Mouse (Mus musculus) kidney, postnatal 36 days (tissue): ENCODE measurements around the gene Fuca1.

Experiments used
- DNase-seq, 2 experiments: peaks; one replicate each; pipeline ENCODE4 v3.0.0; 2021 to 2022; ENCODE audit warnings: mixed read lengths in 2 of 2

Fuca1 gene

DNA sequence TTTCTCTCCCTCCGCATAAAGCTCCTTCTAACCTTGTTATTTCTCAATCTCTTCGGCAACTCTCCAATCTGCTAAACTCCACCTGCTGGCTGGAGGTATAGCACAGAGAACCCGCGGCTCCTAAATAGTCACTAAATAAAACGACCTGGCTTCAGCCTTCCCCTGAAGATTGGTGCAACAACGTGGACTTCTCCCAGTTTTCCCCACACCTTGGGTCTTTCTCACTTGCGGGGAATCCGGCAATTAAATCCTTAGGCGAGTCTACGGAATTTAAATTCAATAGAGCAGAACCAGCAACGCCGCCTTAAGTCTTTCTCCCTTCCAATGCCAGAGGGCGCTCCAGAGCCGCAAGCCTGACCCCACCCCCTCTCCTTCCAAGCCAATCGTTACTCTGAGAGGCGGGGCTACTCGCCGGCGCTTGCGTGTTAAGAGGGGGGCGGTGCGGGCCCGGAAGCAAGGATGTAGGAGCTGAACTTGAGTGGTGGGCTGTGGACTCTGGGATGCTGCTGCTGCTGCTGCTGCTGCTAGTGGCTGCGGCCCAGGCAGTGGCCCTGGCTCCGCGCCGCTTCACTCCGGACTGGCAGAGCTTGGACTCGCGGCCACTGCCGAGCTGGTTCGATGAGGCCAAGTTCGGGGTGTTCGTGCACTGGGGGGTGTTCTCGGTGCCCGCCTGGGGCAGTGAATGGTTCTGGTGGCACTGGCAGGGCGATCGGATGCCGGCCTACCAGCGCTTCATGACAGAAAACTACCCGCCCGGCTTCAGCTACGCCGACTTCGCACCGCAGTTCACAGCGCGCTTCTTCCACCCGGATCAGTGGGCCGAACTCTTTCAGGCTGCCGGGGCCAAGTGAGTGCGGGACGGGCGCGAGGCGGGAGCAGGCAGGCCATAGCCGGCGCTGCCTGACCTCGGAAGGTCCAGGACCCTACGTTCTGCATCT is at the start of gene Fuca1:
Fuca1 (plus strand) TSS at position 432 of the 938 bp plus-strand sequence.
- peak; percentile 97 to 98 for DNase-seq

DNA sequence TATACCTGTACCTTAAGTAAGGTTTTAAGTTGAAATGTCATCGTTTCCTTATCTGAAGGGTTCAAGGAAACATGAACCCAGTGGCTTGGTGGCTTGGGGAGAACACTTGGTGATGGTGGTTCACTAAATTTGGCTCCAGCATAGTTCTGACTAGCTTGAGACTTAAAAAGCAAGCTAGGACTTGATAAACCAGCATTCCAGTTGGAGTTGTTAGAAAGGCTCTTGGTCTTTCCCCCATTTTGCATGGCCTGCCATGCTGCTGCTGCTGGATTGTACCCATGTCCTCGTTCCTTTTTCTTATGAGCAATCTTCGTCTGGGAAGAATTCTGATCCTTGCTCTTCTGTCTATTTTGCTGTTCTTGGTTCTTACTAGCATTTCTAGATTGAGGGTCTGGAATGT is 48.5 kb upstream of the Fuca1 start:
- no peak for DNase-seq

DNA sequence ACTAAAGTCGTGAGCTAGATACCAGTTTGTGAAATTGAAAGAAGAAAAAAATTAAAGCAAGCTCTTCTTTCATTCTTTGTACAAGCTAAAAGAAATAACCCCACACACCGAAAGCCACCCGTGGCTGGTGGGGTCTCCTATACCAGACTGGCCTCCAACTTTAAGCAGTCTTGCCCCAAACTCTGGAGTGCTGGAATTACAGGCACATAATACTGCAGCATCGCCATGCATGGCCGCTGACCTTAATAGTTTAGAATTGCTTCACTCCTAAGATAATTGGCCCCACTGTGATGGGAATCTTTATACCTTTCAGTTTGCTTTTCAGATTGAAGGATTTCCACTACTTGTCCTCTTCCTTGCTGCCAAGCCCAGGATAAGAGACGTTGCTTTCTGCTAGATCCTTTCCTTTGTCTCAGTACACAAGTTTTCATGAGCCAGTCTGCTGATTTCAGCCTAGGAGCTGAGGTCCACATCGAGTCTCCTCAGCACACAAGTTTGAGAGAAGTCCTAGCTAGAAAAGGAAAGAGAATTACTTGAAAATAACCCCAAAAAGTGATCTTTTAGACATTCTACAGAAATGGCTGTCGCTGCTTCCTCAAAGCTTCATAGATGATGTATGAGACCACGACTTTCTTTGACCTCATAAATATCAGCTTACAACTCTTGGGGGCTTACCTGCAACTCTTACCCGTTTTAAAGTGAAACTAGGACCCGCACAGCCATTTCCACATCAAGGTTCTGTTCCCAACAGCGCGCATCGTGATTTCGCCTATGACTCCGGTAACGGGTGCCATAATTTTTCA is 47.7 kb upstream of the Fuca1 start:
- DNase-seq = peak in 1 of 2 experiments; percentile 20

DNA sequence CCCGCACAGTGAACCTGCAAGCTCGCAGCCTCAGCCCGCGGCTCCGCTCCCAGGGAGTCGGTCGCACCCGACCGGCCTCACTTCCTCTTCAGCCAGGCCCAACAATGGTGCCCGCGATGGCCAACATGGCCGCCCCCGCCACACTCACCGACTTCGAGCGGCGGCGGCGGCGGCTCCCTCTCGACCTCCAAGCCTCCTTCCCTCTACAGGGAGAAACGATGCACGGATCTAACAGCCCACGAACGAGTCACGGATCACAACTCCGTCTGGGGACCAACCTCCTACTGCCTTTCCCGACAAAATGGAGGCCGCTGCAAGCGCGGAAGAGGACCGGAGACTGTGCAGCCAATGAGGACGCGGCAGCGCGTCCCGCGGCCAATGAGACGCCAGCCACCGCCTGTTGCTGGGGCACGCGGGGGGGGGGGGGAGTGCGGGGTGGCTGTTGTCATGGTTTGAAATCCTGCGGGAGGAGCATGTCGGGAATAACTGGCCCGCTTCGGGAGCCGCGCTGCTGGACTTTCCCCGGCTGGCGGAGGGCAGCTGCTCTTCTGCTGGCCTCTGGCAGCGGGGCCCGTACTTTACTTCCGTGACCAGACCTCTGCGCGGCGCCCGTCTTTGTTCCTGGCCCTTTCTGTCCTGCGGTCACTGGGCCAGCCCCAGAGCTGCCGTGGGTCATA is 46.9 kb upstream of the Fuca1 start, which contains the start of gene Pnrc2:
Pnrc2 (minus strand) TSS at position 325 of the 677 bp plus-strand sequence.
- peak; percentile 92 to 94 for DNase-seq

DNA sequence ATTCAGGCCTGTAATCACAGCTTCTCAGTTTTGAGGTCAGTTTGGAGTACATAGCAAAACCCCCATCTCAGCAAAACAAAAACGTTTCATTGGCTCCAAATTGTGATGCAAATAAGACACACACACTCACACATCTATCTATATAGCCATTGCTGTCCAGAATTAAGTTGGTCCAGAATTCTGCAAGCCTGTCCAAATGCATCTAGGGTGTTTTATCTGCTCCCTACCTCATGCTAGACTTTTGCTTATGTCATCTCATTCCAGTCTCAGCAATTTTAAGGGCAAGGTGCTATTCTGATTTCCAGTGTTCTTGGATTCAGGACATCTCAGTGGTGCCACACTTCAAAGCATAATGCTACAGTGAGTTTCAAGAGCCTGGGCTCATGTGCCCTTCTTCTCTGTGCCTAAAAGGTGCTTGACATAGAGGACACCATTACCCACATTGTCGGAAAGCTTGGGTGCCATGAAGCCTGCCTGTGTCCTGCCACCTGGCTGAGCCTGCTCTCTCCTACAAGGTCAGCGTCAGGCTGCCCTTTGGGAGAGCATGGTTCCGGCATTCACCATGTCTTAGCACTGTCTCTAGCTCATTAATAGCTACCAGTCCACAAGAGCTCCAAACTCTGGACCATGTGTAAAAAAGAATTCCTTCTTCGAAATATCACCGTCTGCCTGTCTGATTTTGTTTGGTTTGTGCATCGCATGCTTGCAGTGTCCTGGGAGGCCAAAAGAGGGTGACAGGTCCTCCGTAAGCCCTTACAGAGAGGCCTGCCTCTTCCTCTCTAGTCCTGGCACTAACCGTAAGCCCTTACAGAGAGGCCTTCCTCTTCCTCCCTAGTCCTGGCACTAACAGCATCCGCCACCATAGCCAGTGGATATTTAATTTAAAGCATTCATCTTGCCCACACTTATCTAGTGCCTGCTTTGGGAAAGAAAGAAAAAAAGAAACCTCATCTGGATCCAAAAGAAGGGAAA is 45.7 kb upstream of the Fuca1 start:
- no peak for DNase-seq

DNA sequence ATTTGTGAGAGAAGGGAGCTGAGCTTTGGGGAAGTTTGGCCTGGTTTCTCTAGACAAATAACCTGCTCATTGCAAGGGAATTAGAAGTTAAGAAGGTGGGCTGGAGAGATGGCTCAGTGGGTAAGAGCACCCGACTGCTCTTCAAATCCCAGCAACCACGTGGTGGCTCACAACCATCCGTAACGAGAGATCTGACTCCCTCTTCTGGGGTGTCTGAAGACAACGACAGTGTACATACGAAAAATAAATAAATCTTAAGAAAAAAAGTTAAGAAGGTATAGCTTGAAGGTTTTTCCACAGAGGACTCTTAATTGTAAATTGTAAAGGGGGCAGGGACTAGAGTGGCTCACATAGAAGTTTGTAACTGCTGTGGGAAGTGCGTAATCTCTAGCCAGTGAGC is 45.0 kb upstream of the Fuca1 start:
- no peak for DNase-seq

DNA sequence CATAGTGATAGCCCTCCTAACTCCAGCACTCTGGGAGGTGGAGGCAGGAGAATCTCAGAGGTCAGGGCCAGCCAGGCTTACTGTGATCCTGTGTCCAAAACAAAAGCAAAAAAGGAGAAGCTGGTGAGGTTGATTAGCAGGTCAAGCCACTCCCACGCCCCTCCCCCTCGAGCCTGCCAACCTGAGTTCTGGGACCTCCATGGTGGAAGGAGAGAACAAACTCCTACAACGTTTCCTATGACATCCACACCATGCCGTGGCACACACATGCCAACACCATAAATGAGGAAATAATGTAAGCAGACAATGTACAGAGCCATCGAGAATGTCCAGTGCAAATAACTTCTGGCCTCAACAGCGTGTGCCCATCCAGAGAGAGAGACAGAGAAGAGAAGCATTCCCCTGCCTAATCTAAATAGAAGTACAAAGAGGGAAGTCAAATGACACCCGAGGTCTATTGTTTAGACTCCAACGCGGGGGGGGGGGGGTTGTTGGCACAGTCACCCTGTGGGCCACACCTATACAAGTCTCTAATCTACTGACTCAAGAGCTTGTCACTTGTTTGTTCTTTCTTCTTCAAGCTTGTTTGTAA is 44.4 kb upstream of the Fuca1 start:
- DNase-seq = peak; percentile 62 to 79

DNA sequence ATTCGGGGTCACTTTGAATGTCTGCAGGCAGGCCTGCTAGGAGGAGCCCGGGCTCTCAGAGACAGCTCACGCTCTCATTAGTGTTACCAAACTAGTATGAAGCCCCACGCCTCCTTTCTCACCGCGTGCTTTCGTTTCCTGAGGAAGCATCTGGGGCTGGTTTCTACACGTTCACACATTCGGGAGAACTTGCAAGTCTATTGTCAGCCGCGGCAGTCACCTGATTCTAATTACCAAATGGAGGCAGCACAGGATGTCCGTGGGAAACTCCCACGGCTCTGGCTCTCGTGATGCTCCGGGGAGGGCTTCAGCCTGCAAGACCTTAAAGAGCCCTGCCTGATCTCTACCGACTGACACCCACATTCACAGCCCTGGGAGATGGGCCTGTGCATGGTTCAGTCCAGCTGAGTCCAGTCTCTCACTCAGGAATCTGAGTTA is 43.9 kb upstream of the Fuca1 start:
- peak; percentile 80 to 87 for DNase-seq

DNA sequence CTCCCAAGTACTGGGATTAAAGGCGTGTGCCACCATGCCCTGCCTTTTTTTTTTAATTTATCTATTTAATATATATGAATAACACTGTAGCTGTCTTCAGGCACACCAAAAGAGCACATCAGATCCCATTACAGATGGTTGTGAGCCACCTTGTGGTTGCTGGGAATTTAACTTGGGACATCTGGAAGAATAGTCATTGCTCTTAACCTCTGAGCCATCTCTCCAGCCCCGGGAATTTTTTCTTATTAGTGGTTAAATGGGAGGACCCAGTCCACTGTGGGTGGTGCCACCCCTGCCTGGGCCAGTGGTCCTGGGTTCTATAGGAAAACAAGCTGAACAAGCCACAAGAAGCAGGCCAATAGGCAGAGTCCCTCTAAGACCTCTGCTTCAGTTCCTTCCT is 42.8 kb upstream of the Fuca1 start:
- DNase-seq = peak; percentile 62 to 74

DNA sequence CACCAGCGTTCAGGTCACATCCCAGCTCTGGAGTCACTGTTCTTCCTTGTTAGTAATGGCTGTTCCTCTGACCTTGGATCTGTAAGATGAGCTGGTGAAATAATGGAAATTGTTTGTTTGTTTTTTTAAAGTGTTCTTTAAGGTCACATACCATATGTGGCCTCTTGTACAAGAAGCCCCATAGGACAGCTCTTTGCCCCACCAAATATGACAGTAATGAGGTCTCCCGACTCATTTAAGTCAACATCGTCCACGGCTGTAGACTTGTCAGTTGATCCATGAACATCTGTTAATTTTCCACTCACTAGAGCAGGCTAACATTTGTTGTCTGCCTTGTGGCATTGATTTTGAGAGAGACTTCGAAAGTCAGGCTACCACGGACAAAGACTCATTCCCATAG is 41.5 kb upstream of the Fuca1 start:
- DNase-seq = no peak

DNA sequence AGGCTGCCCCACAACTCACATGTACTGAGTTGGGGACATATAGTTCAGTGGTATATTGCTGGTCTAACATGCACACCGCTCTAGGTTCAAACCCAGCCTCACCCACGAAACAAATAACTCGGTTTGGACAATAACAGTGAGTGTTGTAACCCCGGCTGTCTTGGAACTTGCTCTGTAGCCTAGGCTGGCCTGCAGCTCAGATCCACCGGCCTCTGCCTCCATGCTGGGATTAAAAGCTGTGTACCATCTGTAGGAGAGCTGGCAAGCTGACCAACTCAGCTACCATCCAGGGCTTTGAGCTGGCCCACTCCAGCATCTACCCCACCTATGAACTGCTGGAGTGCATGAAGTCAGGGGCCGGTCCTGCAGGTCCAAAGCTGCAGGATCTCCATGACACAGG is 40.5 kb upstream of the Fuca1 start:
- DNase-seq = no peak

DNA sequence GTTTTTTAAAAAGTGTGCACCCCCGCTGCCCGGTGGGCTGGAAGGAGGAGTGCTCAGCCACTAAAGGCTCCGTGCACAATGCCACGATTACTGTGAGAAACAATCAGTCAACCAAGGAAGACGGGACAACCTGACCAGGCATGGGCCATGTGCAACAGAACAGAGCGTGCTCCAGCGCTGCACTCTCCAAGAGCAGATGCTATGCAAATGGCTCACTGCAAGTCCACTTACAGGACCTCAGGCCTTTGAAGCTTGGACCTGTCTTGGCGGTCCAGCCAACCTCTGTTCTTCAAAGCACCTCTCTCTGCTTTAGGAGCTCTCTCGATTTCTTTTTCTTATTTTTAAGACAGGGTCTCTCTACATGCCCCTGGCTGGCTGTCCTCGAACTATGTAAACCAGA is 40.0 kb upstream of the Fuca1 start:
- DNase-seq = peak in 1 of 2 experiments; percentile 60

DNA sequence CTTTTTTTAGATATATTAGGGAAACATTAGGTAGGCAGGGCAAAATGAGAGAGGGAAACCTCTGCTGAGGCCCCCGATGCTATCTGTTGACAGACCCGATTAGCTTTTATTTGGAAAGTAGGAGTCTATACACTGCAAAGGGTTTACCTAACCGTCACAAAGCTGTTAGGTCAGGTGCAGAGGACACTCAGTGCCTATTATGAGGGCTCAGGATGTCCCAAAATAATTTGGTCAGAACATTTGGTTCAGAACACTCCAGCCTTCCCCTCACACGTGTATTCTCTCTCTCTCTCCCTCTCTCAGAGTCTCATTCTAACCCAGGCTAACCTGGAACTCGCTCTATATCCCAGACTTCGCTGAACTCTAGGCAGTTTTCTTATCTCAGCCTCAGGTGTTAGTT is 38.5 kb upstream of the Fuca1 start:
- DNase-seq = no peak

DNA sequence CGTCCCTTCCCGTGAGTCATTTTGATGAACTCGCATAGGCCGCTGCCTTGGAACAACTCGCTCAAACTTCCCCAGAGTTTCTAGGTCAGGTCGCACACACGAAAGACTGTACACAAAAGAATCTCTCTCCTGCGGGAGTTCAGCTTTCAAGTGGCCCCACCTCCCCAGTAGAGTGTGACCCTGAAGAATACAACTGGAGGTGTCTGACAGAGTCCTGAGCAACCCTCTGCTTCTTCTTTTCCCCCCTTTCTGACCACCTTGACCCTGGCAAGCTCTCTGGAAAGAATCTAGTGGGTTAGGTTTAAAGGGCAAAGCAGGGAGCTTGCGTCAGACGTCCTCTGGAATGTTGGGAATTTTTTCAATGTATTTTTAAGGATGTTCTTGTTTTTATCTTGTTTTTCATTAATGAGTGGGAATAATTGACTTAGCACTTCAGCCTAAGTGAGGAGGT is 37.1 kb upstream of the Fuca1 start:
- DNase-seq = peak; percentile 46 to 69

DNA sequence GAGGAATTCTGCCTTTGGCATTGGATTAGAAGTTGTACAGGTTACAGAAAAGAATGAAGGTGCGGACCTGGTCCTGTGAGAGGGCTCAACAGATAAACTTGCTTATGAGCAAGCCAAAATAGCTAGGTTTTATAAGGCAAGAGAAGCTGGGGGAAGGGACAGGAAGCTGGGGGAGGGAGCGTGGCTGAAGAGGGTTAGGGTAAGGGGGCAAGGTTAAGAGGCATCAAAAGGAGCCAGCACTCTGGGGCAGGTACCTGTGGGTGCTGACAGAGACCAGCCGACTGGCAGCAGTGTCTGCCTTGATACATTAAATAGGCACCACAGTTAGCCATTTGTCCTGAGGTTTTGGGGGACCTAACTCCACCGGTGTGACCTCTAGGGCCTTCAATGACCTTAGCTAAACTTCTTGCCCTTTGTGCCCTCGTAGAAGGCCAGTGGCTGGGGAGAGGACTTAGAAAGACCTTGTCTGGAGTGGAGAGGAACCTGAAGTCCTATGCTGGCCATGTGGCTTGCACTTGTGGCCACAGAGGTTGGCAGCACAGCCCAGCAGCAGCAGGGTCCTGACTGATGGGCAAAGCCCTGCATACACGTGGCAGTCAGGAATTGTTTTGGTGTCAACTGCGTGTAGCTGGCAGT is 36.5 kb upstream of the Fuca1 start:
- no peak for DNase-seq

DNA sequence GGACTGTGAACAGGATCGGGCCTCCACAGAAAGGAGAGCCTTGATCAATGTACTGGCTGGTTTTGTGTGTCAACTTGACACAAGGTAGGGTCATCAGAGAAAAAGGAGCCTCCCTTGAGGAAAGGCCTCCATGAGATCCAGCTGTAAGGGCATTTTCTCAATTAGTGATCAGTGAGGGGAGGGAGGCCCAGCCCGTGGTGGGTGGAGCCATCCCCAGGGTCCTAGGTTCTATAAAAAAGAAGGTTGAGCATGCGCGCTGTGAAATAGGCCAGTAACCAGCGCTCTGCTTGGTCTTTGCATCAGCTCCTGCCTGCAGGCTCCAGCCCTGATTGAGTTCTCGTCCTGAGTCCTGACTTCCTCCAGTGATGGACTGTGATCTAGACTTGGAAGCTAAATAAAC is 36.0 kb upstream of the Fuca1 start:
- no peak for DNase-seq

DNA sequence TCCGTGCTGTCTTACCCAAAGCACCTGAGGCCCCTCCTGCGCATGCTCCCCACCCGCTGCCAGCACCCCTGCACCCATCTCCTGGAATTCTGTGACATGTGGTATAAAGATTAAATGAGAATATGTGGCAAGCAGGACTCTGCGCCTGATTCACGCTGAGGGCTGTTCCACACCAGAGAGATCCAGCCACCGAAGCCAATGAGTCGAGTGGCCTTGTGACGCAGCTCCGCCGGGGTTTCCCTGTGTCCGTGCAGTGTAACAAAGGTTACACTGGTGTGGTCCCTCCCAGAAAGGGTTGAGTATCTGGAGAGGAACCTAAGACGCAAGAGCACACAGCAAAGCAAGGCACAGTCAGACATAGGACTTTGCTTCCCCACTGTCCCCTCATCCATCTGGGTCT is 34.9 kb upstream of the Fuca1 start:
- no peak for DNase-seq

DNA sequence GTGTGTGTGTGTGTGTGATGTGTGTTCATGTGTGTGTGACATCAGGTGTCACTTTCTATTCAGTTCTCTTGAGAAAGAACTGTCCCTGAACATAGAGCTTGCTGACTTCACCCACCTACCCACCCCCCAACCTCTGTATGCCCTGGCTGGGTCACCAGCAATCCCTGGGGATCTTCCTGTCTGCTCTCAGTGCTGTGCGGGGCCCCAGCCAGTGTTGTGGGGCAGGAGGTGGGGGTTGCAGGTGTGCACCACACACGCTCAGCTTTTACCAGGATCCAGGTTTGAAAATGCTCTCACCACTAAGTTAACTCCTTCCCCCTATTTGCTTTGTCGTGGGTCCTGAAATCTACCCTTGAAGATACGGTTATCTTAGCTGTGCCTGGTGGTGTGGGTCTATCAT is 34.4 kb upstream of the Fuca1 start:
- DNase-seq = no peak

DNA sequence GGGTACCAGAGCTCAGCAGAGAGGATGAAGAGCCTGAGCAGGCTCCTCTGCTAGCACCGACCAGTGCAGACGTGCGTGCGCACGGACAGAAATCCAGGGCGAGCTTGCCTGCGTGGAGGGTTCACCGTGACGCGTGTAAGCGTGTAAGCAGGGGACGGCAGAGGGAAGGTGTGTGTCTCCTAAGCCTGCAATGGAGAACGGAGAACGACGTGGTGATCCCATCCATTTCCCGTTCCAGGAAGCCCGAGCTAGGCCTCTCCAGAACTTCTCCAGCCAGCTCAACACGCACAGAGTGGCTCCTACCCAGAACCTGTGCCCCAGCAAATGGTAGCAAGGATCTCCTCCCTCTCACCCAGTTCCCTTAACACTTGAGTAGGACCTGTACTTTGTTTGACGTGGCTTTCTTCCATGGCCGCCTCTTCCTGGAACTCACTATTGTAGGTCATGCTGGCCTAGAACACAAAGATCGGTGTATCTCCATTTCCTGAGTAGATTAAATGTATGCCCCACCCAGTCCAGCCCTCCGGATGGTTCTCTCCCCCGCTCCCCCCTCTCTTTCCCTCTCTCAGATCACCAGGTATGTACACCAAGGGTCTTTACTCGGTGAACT is 32.0 kb upstream of the Fuca1 start:
- no peak for DNase-seq

DNA sequence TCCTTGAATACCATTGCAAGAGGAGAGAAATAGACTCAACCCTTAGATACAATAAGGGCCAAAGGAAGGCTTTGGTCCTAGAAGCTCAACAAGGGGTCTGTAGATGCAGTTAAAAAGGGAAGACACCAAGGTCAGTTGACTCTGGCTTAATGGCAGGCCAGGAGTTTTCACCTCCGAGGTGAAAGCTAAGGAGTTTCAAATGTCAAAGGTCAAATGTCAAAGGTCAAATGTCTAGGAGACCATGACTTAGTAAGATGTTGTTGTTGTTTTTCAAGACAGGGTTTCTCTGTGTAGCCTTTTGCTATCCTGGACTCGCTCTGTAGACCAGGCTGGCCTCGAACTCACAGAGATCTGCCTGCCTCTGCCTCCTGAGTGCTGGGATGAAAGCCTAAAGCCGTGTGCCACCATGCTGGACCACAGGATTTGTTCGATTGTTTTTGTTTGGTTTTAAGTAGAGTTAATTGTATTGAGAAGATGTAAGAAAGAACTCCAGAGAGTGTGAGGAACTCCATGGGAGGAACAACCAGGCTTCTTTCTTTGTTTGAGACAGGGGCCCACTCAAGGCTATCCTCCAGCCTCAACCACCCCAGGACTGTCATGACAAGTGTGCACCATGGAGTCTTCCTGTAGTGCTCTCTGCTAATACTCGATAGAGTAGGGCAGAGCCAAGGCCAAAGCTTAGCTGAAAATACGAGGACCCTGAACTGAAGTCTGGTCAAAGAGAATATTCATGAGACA is 31.2 kb upstream of the Fuca1 start:
- DNase-seq = no peak
